Mouse (Mus musculus): Measurements from ENCODE around the gene Smok3a. TPM values are rescaled to one million over a fixed set of nuclear protein-coding genes. Genes with fewer than 3 reads are reported as not detected.
"Not testable (repeated sequence)": the region's sequence is repeated elsewhere in the genome, so short reads cannot be mapped to it uniquely, and the experiment has no call there.

Smok3a gene
- not detected for total RNA-seq (2021)
- long read RNA-seq, experiment 1 = 0 reads
- long read RNA-seq, experiment 2 = 0 reads

GRCm38 (mm10) chr5:138020961-138021479 is at the start of gene Smok3a, which contains the start of gene Smok3b:
Gene Smok3a, plus strand, starts transcription at chr5:138021261.
Gene Smok3b, plus strand, starts transcription at chr5:138021429.
- H3K4me3 ChIP-seq; DNase-seq; H3K27ac ChIP-seq; intact Hi-C loops (cut with DNase I): not testable (repeated sequence)

- intact Hi-C loops (cut with DNase I) = no loop called here
- H3K27ac ChIP-seq = no peak overlapping the region
- no peak for DNase-seq
- TF ChIP-seq CTCF (IDR thresholded peaks at IDR 0.05) = peak; percentile 5; the same call in 1 of the 2 replicates
- no peak overlapping the region for H3K4me3 ChIP-seq
Observed at GRCm38 (mm10) chr5:137973161-137973560, 47.9 kb upstream of the Smok3a start.

- intact Hi-C loops (cut with DNase I) = no loop called here
- Histone ChIP-seq H3K27ac (no peak overlapping the region), H3K4me3 (no peak overlapping the region)
- no peak for DNase-seq
- TF ChIP-seq CTCF (IDR thresholded peaks at IDR 0.05) = peak; percentile 21; the same call in 1 of the 2 replicates
Observed at GRCm38 (mm10) chr5:137973738-137974137, 47.3 kb upstream of the Smok3a start.

- intact Hi-C loops (cut with DNase I) = no loop called here
- DNase-seq = no peak
- Histone ChIP-seq H3K27ac (no peak overlapping the region), H3K4me3 (no peak overlapping the region)
- TF ChIP-seq CTCF (IDR thresholded peaks at IDR 0.05) = no peak
Observed at GRCm38 (mm10) chr5:137974724-137975123, 46.3 kb upstream of the Smok3a start.

GRCm38 (mm10) chr5:137975434-137975833 is 45.6 kb upstream of the Smok3a start:
- Histone ChIP-seq H3K27ac (no peak overlapping the region), H3K4me3 (no peak overlapping the region)
- no peak for TF ChIP-seq CTCF (IDR thresholded peaks at IDR 0.05)
- DNase-seq = no peak
- intact Hi-C loops (cut with DNase I) = no loop called here

GRCm38 (mm10) chr5:137977291-137977690 is 43.8 kb upstream of the Smok3a start:
- H3K4me3 ChIP-seq = no peak overlapping the region
- TF ChIP-seq CTCF (IDR thresholded peaks at IDR 0.05) = no peak
- H3K27ac ChIP-seq = no peak overlapping the region
- intact Hi-C loops (cut with DNase I) = no loop called here
- no peak for DNase-seq

- TF ChIP-seq CTCF (IDR thresholded peaks at IDR 0.05) = no peak
- DNase-seq = no peak
- no peak overlapping the region for H3K27ac ChIP-seq
- intact Hi-C loops (cut with DNase I) = no loop called here
- no peak overlapping the region for H3K4me3 ChIP-seq
Observed at GRCm38 (mm10) chr5:137979081-137979480, 42.0 kb upstream of the Smok3a start.

- intact Hi-C loops (cut with DNase I) = no loop called here
- Histone ChIP-seq H3K4me3 (no peak within 1 kb of the TSS), H3K27ac (no peak within 1 kb of the TSS)
- no peak for TF ChIP-seq CTCF (IDR thresholded peaks at IDR 0.05)
- DNase-seq = no peak
Observed at GRCm38 (mm10) chr5:137981300-137981699, 39.8 kb upstream of the Smok3a start, which contains the start of gene Azgp1. Gene Azgp1, plus strand, starts transcription at chr5:137981520.

- intact Hi-C loops (cut with DNase I) = no loop called here
Observed at GRCm38 (mm10) chr5:137986351-137986750, 34.7 kb upstream of the Smok3a start.

GRCm38 (mm10) chr5:138009437-138009836 is 11.6 kb upstream of the Smok3a start:
- Histone ChIP-seq H3K27ac (no peak overlapping the region), H3K4me3 (no peak overlapping the region)
- intact Hi-C loops (cut with DNase I) = no loop called here
- TF ChIP-seq CTCF (IDR thresholded peaks at IDR 0.05) = no peak
- DNase-seq = no peak

More at GRCm38 (mm10) chr5:137986351-137986750, 34.7 kb upstream of the Smok3a start:
- Histone ChIP-seq H3K27ac (no peak overlapping the region), H3K4me3 (no peak overlapping the region)
- TF ChIP-seq CTCF (IDR thresholded peaks at IDR 0.05) = no peak
- no peak for DNase-seq

GRCm38 (mm10) chr5:138012382-138012781 is 8.7 kb upstream of the Smok3a start:
- Histone ChIP-seq H3K4me3 (no peak overlapping the region), H3K27ac (no peak overlapping the region)
- no peak for TF ChIP-seq CTCF (IDR thresholded peaks at IDR 0.05)
- no peak for DNase-seq
- intact Hi-C loops (cut with DNase I) = no loop called here

- TF ChIP-seq CTCF (IDR thresholded peaks at IDR 0.05) = no peak
- H3K4me3 ChIP-seq = no peak overlapping the region
- no peak for DNase-seq
- intact Hi-C loops (cut with DNase I) = no loop called here
- no peak overlapping the region for H3K27ac ChIP-seq
Observed at GRCm38 (mm10) chr5:138016530-138016929, 4.5 kb upstream of the Smok3a start.

GRCm38 (mm10) chr5:138016997-138017396 is 4.1 kb upstream of the Smok3a start:
- intact Hi-C loops (cut with DNase I) = no loop called here
- TF ChIP-seq CTCF (IDR thresholded peaks at IDR 0.05) = no peak
- no peak overlapping the region for H3K27ac ChIP-seq
- H3K4me3 ChIP-seq = no peak overlapping the region
- DNase-seq = no peak

- intact Hi-C loops (cut with DNase I); H3K4me3 ChIP-seq; DNase-seq; H3K27ac ChIP-seq: not testable (repeated sequence)
Observed at GRCm38 (mm10) chr5:138019577-138019976, 1.5 kb upstream of the Smok3a start.

- DNase-seq; H3K4me3 ChIP-seq; intact Hi-C loops (cut with DNase I); H3K27ac ChIP-seq: not testable (repeated sequence)
Observed at GRCm38 (mm10) chr5:138052894-138053293, 31.8 kb downstream of the Smok3a start, which contains the start of gene Smok3c. Gene Smok3c, plus strand, starts transcription at chr5:138053194.
